Mouse (Mus musculus) ES-E14 (cell line): ENCODE data around the gene Gpc6.

Source experiments
- CHD2 ChIP-seq: IDR thresholded peaks from 2 replicates; pipeline ENCODE4 v1.6.1; 2014; ENCODE audit warnings: mild to moderate bottlenecking, low read depth, low read length, inconsistent platforms
- HCFC1 ChIP-seq: IDR thresholded peaks from 2 replicates; pipeline ENCODE4 v1.6.1; 2012; ENCODE audit warnings: low read length, inconsistent platforms, borderline replicate concordance; ENCODE audit not compliant: insufficient read depth
- MAFK ChIP-seq: IDR thresholded peaks from 2 replicates; pipeline ENCODE4 v1.6.1; 2014; ENCODE audit warnings: mild to moderate bottlenecking, low read depth, low read length, inconsistent platforms; ENCODE audit not compliant: insufficient read depth
- ZC3H11A ChIP-seq: IDR thresholded peaks from 2 replicates; pipeline ENCODE4 v1.6.1; 2012; ENCODE audit warnings: low read depth, mild to moderate bottlenecking, inconsistent platforms, low read length, borderline replicate concordance
- ZNF384 ChIP-seq: IDR thresholded peaks from 2 replicates; pipeline ENCODE4 v1.6.1; 2012; ENCODE audit warnings: low read depth, low read length, inconsistent platforms

DNA sequence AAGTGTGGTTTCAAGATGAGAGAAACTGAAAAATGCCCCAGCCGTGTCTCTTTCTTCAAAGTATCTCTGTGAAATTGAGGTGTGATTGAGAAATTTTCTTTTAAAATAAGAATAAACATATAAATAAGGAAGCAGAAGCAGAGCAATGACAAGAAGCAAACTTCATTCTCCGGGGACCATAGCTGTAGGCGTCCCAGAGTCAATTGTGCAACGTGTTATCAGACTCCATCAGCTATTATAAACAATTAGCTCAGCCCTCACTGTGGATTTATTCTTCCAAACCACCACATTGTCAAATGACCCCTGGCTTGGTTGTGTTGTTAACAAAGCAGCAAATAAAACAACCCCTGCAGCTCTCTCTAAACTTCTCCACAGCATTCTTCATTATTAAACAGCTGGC, 466.3 kb downstream of the Gpc6 start:
- TF ChIP-seq MAFK: no peak
- TF ChIP-seq ZNF384: no peak
- no peak for TF ChIP-seq HCFC1
- no peak for TF ChIP-seq CHD2
- no peak for TF ChIP-seq ZC3H11A
